Mouse (Mus musculus) MEL (cell line): Measurements from ENCODE around the gene H3f3b.

Experiments
- EP300 ChIP-seq, 2 experiments: IDR thresholded peaks; 2 replicates each; pipeline ENCODE4 v1.6.1; 2011; ENCODE audit warnings: improper control_type of control experiment in 2 of 2, low read length in 2 of 2, low read depth in 1 of 2, mild to moderate bottlenecking in 1 of 2
- NELFE ChIP-seq: IDR thresholded peaks from 2 replicates; pipeline ENCODE4 v1.6.1; 2011; ENCODE audit warnings: low read depth, low read length, improper control_type of control experiment

- no peak for TF ChIP-seq EP300 (IDR thresholded peaks at IDR 0.05; ENCODE audit: low read depth in 1 of 2, low read length in 2 of 2)
- TF ChIP-seq NELFE: no peak
These were observed 12.8 kb upstream of the H3f3b start for GRCm38 (mm10) chr11:116040593-116040992.
